Mouse (Mus musculus) heart, adult 18-20 months (tissue): ENCODE measurements around the gene Rerg. TPM values are rescaled to one million over a fixed set of nuclear protein-coding genes. Genes with fewer than 3 reads are reported as not detected.

Source experiments
- DNase-seq, 2 experiments: peaks; one replicate each; pipeline ENCODE4 v3.0.0; 2021 to 2022; ENCODE audit warnings: mixed read lengths in 1 of 2
- total RNA-seq, 2 experiments: library from RNA; stranded (reverse); gene quantifications; 2 replicates each; pipeline ENCODE4 v1.2.3; 2021

The Rerg gene
- total RNA-seq, 2 experiments from 2014 or later = 3.1 to 3.8 TPM

DNA sequence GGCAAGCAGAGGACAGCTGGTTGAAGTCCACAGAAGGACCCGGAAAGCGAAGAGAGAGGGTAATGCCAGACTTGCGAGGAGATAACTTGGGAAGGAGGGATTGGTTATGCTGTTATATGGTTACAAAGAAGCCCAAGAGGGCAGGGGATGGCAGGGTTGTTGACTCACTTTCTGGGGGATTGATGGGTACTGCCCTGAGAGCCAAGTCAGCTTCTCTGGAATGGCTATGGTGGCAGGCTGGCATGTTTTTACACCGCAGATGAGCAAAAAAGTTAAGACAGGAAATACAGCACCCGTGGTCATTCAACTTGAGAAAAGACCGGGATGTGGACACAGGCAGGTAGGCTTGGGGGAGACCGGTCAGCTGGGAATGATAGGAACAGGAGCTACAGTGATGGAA is 7.8 kb downstream of the Rerg start:
- no peak for DNase-seq

DNA sequence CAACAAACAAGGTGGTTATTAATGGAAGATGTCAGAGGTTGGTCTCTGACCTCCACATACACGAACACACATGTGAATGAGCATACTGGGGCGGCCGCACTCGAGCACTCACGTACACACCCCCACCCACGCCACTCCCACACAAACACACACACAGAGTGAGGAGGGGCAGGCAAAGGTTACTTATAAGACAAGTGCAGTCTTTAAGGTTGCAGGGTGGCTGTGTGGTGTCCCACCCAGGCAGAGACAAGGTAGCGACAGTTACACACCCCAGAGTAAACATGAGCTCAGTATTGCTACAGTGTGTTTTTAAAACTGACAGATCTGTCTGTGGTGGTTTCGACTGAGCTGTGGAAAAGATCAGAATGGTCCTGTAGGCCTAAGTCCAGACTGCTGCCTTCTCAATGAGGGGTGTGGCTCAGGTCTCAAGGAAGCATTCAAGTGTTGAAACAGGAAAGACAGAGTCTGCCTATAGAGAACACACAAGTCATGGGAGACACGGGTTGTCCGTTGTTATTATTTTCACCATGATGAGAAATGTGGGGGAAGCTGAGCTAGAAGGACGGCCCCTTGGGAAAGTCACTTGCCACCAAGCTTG is 8.7 kb downstream of the Rerg start:
- no peak for DNase-seq

DNA sequence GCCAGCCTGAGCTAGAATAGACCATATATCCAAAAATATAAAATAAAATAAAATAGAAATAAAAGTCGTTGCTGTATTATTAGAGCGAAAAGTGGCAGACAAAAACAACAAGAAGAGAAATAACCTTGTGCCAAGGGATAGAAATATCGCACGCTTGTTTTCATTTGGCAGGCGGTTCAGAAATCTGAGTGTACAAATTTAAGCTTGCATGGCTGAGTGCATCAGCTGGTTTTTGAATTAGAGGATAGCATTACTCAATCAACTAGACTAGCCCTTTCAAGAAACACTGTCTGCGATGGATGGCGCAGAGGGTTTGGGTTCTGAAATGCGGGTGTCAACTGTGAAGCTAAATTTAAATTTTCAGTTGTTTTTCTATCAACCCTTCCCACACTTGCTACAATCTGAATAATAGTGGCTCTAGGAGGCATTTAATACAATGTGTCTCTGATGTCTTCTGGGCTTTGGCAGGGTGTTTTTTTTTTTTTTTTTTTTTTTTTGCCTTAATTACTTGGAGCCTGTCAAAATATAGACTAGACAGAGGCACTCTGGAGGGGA is 10.8 kb downstream of the Rerg start:
- no peak for DNase-seq

DNA sequence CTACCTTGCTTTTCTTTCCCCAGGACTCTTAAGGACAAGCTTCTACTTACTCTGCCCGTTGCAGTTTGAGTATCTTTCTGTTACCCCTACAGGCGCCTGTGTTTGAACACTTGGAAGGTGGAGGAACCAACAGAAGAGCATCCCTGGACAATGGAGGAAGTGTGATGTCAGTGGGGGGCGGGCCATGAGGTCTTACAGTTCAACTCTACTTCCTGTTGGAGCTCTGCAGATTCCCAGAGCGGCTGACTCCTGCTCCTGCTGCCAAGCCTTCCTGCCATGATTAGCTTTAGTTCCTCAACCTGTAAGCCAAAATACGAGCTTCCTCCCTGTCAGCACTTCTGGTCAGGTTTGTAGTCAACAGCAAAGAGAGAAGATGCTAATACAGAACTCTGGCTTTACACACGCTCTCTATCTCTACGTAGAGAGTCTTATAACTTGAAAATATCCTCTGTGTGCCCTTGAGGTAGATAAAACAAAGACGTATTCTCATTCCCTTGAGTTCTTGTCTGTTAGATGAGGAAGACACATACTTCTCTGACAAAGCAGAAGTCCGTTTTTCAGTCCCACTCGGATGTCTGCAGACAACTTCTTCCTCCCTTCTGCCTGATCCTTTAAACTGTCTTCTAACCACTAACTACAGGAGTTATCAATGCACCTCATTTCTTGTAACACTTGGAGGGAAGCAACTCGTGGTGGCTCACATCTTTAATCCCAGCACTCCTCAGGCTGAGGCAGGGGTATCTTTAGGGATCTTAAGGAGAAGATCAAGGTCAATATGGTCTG is 13.7 kb downstream of the Rerg start:
- DNase-seq = peak; percentile 21 to 34

DNA sequence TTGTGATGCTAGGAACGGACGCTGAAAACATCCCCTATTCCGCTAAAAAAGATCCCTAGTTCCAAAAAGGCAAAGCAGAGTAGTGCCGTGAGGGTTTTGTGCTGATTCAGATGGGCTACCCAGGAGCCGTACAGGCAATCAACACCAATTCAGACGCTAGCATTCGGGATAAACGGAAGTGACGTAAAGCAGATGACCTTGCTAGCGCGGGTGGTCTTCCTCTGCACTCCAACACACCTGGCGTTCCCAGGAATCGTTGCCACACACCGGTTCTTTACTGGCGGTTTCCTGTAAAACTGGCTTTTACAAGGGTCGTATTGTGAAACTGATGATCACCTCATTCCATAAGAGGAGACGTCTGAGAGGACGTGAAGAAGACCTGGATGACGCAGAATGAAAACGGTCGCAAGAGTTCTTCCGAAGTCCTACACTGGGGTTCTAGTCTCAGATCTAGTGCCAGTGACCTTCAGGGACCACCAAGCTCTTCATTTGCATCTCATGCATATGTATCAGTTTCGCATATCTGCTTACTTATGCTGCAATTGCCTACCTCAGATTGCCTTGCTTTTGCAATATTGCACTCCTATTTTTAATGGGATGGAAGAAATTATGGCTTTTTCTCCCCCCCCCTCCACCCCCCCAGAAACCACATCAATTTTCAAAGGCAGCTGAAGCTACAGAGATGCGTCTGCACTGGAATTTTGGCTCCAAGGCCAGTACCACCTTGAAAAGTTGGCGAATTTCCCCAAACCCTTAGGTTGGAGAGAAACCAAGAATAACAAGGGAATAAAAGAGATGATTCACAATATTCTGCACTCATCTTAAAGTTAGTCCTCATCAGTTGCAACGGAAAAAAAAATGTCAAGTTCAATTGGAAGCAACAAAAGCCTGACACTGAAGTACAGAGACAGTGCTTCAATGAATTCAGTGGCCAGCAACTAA is 14.8 kb downstream of the Rerg start:
- no peak for DNase-seq

DNA sequence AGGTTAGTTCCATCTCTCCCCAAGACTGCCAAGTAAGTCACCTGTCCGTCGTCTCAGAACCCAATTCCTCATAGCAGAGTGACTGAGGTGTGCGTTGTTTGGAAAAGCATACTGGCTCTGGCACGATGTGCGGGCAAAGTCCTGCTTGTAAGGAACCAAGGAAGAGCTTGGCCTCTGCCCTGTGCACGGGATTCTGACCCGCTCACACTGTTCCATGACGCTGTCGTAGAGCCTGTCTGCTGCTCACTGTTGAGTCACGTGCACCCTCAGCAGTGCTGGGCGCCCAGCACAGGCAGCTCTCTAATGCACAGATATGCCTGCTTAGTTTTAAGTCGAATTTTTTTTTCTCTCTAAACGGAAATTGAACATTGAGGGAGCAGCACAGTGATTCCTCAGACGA is 17.3 kb downstream of the Rerg start:
- DNase-seq = no peak

DNA sequence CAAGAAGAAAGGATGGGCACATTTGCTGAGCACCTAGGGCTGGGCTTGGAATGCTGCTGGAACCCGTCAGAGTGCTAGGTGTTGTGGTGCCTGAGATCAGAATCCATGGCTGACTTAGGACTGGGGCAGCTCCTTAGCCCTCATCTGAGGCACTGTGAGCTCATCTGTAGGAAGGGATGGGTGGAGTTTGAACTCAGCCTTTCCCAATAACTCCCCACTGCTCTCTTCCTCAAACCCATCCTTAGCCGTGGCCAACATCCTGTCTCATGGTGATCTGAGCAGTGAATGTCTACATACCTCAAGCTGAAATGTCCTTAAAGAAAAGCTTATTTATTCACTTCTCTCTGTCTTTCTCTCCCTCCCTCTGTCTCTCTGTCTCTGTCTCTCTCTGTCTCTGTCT is 19.3 kb downstream of the Rerg start:
- DNase-seq = no peak

DNA sequence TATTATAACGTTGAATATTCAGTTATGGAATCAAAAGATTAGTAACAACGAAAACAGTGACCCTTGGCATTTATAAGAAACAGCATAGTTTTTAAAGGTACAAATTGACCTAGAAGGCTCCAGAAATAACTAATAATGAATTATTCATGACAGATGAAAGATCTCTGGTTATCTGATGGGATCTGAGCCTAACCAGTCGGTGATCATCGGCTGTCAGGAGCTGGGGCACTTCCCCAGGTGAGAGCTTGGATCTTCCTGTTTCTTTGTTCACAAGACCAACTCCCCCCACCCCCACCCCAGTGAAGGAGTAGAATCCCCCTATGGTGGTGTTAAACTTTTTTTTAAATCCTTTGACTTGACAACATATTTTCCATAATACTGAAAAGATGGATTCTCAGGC is 20.5 kb downstream of the Rerg start:
- DNase-seq = no peak

DNA sequence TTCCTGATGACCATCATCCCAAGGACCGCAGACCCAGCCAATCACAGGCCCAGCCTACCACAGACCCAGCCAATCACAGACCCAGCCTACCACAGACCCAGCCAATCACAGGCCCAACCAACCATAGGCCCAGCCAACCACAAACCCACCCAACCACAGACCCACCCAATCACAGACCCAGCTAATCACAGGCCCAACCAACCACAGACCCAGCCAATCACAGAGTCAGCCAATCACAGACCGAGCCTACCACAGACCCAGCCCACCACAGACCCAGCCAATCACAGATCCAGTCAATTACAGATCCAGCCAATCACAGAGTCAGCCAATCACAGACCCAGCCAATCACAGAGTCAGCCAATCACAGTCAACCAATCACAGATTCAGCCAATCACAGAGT is 23.4 kb downstream of the Rerg start:
- DNase-seq = no peak

DNA sequence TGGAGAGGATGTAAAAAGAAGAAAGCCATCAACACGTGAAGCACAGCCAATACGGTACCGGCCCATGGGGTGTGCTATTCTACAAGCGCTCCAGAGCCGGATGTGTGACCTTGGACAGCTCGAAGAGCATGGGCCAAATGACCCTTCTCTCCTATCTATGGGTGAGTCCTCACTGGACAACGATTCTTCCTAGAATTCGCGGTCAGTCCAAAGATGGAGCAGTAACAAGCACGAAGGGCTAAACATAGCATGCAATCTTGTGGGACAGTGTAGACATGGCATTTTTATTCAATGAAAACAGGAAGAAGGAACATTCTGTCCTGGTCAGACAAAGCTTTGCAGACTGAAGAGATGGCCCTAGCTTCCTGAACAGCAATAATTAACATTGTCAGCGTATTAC is 24.7 kb downstream of the Rerg start:
- peak in 1 of 2 experiments; percentile 36 for DNase-seq

DNA sequence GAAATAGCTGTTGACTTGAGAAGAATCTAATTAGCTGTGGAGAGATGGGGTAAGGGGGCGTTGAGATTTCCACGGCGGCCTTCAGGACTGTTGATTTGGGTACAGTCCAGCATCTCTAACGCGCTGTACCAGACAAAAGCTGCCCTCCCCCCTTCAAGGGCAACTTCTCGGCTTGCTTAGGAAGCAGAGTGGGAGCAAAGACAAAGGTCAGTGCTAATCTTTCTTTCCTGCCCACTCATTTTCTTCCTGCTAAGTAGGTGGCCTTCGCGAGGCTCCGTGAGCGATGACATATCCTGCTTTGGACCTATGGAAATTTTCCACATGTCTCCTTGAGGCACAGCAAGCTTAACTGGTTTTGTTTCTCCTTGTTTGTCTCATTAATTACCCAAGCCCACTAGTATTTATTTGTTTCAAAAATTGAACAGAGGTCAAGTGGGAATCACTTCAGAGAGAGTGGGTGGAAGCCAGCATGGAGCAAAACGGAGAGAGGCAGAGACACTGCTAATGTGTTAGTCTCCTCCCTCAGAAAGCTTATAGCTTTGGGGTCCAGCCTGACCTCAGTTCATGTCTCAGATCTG is 25.2 kb downstream of the Rerg start:
- no peak for DNase-seq

DNA sequence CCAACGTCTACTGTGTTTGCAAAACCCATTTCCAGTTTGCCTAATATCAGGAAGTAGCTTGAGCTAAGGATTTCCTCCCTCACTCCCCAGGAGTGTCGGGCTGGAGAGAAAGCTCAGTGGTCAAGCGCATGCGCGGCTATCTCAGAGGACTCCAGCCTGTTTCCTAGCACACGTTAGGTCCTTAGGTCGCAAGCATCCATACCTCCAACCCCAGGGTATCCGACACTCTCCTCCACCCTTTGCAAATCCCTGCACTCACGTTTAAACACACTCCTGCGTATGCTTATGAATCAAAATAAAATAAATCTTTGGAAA is 25.8 kb downstream of the Rerg start:
- DNase-seq = no peak

DNA sequence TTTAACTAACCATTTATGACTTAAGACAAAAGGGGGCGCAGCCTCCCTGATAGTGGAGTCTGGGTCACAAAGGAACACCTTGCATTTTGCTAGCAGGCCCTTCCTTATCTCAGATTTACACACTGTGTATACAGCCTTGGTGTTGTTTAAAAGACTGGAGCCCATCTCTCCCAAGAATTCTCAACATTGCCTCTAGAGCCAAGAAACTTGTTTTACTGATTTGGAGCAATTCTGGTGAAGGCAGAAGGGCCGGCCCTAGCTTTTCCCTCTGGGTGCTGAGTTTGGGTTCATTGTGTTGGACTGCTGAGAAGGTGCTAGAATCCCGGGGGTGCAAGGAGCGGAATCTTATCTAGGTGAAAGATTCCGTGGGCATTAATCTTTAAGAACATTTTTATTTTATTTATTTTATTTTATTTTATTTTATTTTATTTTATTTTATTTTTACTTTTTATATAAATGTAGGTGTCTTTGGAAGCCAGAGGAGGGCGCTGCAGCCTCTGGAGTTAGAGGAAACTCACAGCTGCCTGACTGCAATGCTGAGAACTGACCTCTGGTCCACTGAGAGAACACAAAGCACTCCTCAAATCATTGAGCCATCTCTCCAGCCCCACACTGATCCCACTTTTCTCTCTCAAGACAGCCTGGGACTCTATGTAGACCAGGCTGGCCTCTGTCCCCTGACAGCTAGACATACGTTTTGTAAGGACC is 26.3 kb downstream of the Rerg start:
- no peak for DNase-seq

DNA sequence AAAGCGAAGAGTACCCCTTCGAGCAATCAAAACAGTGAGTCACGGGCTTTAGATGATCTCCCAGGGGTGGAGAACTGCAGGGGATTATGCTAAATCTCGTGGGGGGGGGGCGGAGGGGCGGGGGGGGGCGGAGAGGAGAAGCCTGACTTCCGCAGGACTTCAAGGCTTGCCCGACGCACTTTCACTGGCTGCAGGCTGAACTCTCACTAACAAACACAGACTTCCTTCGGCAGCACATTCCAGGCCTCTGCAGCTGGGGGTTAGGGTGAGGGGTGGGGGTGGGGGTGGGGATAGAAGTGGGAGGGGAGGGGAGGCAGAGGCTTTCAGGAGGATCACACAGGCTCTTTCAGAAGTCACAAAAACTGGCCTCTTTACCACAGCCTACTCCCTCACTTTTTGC is 27.5 kb downstream of the Rerg start:
- DNase-seq = peak; percentile 9 to 29

DNA sequence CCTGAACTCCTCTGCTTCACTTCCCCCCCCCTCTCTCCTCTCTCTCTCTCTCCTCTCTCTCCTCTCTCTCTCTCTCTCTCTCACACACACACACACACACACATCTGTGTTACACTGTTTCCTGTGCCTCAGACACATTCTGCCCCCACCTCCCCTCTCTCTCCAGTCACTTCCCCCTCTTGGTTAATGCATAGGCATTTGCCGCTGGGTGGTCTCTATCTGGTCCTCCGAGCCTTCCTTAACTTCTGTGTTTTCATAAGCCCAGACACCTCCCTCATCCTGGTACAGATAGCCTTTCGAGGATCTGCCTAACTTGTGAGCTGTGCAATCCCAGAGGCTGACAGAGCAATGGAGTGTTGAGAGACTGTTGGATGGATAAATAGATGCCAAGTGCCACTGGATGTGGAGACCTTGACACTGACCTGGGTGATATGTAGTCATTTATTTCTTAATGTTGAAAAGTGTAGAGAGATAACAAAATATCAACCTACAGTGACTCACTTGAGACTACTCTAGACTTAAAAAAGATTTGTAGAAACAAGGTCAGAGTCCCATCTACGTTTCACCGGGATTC is 29.0 kb downstream of the Rerg start:
- DNase-seq = no peak

DNA sequence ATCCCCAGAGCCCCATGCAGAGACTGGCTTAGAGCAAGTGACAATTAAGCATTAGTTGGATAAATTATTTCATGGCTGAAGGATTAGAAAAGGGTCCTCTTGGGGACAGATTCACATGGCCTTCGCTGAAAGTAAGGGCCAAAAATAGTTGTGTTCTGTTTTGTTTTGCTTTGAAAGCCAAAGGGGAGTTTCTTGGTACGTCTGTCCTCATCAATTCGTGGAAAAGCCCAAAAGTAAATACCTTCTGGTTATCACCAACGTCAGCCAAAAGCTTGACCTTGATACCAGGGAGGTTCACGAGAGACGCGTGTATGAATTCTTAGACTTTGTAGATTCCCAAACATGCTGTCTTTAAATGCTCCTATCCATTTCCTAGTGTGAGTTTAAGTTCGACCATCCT is 31.5 kb downstream of the Rerg start:
- no peak for DNase-seq

DNA sequence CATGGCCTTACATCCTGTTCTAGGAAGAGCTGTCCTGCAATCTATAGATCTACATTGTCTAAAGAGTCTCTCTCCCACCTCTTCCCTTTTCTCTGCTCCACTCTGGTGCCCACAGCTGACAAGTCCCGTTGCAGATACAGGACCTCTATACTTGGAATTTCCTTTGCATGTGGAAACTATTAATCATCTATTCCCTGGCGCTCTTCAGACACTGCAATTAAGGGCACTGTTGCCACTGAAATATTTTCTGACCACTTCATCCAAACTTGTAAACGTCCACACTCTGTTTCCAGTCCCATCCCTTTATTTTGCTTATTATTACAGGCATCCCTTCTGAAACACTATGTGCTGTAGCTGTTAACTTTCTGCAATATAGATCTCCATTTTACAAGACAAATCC is 31.9 kb downstream of the Rerg start:
- DNase-seq = no peak

DNA sequence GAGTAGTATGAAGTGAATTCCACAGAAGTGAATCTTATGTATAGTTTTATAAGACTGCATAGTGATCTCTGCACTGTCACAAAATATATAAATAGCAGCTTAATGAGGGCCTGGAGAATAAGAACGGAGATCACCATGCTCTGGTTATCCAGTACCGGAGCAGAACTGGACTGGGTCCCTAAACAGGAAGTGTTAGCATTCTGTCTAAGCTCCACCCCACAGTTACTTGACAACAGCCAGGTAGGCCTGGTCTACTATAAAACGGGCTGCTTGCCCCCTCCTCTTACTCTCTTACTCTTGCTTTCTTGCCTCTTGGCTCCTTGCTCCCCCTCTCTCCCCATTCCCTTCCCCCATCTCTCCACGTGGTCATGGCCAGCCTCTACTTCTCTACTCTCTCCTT is 33.9 kb downstream of the Rerg start:
- DNase-seq = no peak

DNA sequence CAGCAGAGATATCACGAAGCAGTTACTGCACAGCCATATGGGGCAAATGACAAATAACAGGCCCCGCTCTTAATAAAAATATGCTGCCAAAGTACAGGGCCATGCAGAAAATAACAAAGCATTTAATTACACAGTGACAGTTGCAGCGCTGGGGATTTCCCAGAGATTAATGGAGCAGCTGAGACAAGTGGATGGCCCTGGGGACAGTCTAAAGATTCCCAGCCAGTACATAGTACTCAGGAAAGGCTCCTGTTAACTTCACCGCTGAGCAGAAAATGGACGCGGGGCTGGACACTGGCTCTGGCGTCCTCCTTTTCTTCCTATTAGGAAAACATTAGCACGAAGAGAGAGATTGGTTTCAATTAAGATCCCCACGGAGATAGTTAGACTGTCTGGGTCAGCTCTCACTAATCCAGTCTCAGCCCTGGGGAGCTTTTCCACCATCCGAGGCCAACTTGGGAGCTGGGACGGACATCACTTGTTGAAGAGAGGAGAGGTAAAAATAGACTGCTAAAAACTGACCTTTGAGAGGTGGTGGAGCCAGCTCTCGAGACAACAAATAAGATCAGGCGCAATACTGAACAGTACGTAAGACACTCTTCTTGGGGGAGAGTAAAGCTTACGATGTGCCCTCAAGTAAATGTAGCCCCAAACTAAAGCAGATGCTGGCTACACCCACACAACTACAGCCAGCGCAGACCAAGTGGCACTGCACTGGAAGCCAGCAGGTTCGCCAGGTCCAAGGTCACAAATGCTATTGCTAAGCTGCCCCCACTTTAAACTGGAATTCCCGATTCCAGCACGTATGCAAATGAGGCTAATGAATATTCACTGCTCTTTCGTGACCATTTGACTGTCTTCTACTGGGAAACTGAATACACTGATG is 34.5 kb downstream of the Rerg start:
- DNase-seq = peak; percentile 49 to 54

DNA sequence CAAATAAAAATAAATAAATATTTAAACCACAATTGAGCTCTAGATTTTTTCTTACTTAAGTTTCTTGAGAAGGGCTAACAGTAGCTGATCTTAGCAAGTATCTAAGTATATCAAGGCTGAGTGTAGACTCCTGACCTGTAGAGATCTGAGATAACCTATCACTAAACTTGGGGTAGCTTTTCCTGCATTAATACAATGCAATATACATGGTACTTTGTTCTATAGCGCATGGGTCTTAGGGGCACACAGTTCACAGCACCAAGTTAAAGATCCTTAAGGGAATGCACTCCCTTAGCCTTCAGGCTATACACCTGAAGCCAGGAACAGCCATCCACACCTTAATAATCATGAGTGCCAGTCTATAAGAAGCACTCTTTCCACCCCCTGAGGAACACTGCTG is 38.5 kb downstream of the Rerg start:
- no peak for DNase-seq

DNA sequence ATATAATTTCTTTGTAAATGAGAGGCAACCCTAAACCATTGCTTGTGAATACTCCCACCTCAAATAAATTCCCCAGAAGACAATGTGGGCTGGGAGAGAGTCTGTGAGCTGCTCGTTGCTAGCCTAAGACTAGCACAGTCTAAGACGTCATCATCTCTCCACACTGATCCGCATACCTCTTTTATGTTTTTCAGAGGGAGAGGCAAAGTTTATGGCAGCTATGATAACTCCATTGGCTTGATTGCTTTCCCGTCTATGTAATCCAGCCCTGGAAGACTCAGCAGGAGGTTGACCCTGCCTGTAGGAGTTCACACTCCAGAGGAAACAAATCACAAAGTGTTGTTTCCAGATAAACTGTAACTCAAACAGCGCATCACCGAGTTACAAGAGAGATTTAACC is 38.9 kb downstream of the Rerg start:
- DNase-seq = no peak
